Mouse (Mus musculus): ENCODE data around the gene B4galnt3. TPM values are rescaled to one million over a fixed set of nuclear protein-coding genes. Genes with fewer than 3 reads are reported as not detected.

Gene B4galnt3
- total RNA-seq (2023): under 1 TPM; 0.09 to 0.22 TPM

GRCm38 (mm10) chr6:120294056-120294784 is at the start of gene B4galnt3, which contains the start of gene D330020A13Rik:
Gene B4galnt3, minus strand, starts transcription at chr6:120294559.
Gene D330020A13Rik, plus strand, starts transcription at chr6:120294364.

Other genes with a start within 250 kb of the B4galnt3 start
- not detected for gene Ninj2, start 201.2 kb downstream of the B4galnt3 start, total RNA-seq (2023)
- gene D330020A13Rik, start 195 bp downstream of the B4galnt3 start, total RNA-seq (2023): not detected
- gene Kdm5a, start 69.6 kb upstream of the B4galnt3 start, total RNA-seq (2023): 10 to 100 TPM; 73.3 to 76.7 TPM
- 10 to 100 TPM; 10.6 to 13.5 TPM for gene Ccdc77, start 69.8 kb upstream of the B4galnt3 start, total RNA-seq (2023)
- 100 to 1,000 TPM; 293 to 338 TPM for gene Il17ra, start 168.7 kb upstream of the B4galnt3 start, total RNA-seq (2023)
- under 1 TPM in 1 of 2 experiments, not detected in 1; 0.07 TPM for gene Tmem121b, start 199.2 kb upstream of the B4galnt3 start, total RNA-seq (2023)
- 1 to 10 TPM; 5.1 to 5.7 TPM for gene Hdhd5, start 236.8 kb upstream of the B4galnt3 start, total RNA-seq (2023)

Measured in neutrophil, adult 83 days (primary cell).